Mouse (Mus musculus): Measurements from ENCODE around the gene Cd72.
A peak's percentile ranks its signal among the peaks of the same experiment; 100 is the strongest.
"Not testable (repeated sequence)": the region's sequence is repeated elsewhere in the genome, so short reads cannot be mapped to it uniquely, and the experiment has no call there.

Gene Cd72

DNA sequence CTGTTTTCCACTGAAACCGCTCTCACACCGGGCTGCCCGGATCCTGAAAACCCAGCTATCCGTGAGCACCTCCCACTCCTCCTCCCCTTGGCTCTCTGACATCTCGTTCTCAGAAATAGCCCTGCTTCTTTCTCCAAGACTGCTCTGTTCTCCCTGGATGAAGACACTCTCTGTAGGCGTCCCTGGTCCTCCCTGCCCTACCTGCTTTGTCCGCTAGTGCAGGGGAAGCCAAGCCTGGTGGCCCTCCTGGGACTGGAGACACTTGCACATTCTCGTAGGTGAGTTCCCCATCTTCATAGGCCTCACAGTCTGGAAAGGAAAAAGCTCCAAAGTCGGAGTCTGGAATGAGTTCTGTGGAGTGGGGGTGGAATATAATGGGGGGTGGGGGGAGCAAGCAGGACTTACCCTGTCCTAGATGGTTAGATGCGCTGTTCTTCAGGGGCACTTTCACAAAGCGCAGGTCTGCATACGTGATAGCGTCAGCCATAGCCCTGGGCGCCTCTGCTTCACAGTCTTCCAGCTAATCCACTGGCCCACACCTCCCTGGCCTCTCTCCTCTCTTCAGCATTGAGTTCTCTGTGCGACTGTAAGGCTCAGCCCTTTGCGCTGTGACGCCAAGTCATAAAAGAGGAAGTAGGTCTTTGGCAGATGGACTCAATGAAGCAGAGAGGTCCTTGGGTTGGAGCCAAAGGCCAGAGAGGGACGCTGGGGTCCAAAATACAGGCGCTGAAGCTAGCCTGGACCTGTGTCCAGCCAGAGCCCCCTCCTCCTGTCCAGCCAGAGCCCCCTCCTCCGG, at the start of gene Cd72:
TSS of gene Cd72 (minus strand) at position 588 of the 796 bp plus-strand sequence.
- peak in 1 of 2 experiments; percentile 31 for DNase-seq

DNA sequence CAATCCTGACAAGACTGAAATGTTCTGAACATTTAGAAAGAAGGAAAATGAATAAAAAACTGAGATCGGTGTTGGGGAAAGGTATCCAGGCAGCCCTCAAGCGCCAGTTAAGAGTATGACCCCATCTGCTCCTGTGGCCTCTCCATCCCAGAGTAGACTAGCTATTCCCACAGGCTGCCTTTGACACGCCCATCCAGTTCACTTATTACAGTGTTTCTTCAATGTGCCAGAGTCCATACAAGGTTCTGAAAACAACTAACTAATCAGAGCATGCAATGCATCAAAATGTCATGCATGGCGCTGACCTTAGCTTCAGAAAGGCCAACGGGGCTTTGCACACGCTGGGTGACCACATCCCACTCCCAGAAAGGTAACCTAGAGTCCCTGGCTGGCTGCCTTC, 49.1 kb upstream of the Cd72 start:
- no peak for DNase-seq

DNA sequence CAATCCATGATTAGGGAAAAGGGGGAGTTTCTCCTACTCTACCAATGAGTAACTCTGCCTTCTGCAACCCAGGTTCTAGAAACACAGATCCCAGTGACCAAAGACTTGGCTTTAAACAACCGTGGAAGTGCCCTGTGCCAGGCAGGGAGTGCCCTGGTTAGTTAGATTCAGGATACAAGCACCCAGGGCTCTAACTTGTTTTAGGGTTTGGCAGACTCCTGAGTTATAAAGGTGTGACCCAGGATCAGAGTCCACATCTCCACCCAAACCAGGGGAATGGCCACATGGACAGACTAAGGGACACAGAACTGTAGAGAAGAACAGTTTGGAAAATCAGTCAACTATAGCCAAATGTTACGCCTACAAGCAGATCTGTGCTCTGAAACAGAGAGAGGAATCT, 48.6 kb upstream of the Cd72 start:
- DNase-seq: no peak

DNA sequence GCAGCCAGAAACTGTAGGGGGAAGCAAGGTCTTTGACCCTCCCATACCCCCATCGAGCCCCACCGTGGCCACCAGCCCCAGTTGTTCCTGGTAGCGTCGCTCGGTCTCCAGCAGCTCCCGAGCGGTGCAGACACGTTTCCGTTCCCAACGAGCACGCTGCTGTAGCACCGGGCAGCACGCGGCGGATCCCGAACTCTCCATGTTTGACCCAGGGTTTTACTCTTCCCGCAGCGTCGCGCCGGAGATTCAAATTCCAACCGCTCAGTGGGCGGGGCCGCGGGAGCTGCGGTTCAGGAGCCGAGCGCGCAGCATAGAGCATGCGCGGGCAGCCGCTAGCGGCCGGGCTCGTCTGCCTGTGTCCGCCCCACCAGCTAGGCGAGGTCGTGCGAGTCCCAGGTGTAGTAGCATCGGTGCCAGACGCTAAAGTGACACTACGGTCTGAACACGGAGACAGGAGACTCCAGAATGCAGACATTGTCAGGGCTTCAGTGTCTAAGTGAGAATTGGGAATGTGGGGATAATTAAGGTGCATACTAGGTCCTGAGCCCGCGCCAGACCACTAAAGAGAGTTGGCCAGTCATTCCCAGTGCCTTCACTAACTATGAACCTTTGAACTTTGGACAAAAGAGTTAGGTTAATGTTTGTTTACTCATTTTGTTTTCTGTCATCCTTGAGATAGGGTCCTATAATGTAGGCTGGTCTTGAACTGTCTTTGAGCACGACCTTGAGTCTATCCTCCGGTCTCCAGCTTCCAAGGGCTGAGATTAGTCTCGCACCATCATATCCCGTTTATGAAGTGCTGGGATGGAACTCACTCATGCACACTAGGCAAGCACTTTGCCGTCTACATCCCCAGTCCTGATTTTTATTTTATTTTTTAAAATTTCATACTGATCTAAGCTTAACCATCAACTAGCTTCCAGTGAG, 45.2 kb upstream of the Cd72 start, which contains the start of gene Arhgef39:
TSS of gene Arhgef39 (minus strand) at position 289 of the 927 bp plus-strand sequence.
- peak; percentile 85 to 87 for DNase-seq

- peak; percentile 55 to 68 for DNase-seq
These were observed 44.6 kb upstream of the Cd72 start for GRCm38 (mm10) chr4:43498983-43499382.

DNA sequence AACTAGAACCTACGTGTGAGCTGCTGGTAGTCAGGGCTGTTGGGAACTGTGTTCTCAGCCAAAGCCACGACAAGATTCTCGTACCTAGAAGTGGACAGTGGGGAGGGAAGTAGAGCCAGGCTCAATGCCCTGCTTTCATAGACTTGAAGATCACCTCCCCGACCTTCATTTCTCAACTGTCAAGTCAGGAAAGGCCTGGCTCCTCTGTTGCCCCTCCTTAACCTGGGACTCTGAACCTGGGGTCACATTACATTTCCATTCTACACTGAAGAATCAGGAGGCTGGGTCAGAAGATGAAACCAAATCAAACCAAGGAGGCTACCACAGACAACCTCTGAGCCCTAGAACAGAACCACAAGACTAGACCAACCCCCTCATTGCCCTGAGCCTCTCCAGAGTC, 43.5 kb upstream of the Cd72 start:
- no peak for DNase-seq

- DNase-seq: no peak
These were observed 43.0 kb upstream of the Cd72 start for GRCm38 (mm10) chr4:43497405-43497804.

DNA sequence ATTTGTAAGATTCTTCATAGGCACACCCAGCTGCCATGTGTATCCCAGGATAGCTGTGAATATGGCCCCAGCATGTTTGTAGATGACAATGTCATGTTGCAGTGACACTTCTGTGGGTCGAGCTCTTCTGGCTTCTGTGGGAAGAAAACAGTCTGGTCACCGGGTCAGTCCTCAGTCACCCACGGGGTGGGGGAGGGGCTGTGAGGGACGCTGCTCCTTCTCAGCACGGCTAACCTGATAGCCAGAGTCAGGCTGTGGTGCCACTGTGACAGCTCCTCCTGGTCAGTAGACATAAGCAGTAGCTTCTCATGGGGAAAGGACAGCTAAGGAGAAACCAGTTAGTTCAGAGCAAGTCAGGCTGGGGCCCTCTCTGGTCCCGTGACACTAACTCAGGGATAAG, 42.2 kb upstream of the Cd72 start:
- no peak for DNase-seq

GRCm38 (mm10) chr4:43493846-43494240, 39.4 kb upstream of the Cd72 start:
- DNase-seq: peak in 1 of 2 experiments; percentile 42

- DNase-seq: peak; percentile 98 to 99
These were observed 38.9 kb upstream of the Cd72 start for GRCm38 (mm10) chr4:43493186-43493845.

- peak; percentile 89 to 96 for DNase-seq
These were observed 38.4 kb upstream of the Cd72 start, which contains the start of gene Ccdc107 for GRCm38 (mm10) chr4:43492821-43493185. Gene Ccdc107 (plus strand): TSS chr4:43492900.

DNA sequence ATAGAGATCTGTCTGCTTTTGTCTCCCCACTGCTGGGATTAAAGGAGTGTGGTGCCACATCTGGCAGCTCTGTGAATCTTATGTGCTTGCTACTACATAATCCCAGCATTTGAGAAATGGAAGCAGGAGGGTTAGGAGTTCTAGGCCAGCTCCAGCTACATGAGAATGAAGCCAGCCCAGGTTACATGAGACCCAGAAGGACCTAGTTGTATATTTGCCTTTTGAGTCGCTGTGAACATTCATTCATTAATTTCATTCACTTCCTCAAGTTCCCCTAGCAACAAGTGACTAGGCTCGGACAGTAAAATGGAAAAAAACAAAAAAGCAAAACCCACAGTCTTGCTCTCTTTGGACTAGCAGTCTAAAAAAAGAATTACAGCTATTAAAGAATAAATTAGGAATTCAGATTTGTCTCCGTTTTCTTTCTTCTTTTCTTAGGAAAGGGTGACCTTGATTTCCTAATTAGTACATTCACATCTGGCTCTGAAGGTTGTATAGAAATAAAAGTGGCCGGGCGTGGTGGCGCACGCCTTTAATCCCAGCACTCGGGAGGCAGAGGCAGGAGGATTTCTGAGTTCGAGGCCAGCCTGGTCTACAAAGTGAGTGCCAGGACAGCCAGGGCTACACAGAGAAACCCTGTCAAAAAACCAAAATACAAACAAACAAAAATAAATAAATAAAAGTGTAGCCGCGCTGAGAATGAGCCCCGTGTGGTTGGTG, 37.8 kb upstream of the Cd72 start:
- DNase-seq: no peak

DNA sequence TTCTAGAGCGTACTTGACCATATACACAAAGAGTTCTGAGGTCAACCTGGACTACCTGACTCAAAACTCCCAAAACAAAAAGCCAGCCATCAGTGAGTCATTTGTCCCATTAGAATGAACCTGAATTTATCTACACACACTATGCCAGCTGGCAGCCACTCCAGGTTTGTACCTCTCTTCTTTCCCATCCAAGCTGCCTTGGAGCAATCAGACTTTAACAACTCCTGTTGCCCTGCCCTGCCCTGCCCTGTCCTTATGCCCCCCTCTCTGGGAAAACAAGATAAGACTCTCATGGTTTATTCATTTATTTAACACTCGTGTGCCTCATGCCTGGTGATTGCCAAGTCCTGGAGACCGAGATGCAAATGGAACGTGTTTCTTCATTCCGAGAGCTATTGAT, 36.4 kb upstream of the Cd72 start:
- DNase-seq: no peak

GRCm38 (mm10) chr4:43489611-43490010, 35.2 kb upstream of the Cd72 start:
- no peak for DNase-seq

DNA sequence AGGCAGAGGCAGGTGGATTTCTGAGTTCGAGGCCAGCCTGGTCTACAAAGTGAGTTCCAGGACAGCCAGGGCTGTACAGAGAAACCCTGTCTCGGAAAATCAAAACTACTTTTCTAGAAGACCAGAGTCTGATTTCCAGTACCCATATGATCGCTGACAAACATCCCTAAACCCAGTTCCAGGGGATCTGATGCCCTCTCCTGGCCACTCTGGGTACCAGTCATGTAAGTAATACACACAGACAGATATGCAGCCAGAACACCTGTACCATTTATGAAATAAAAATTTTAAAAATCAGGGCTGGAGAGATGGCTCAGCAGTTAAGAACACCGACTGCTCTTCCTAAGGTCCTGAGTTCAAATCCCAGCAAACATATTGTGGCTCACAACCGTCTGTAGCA, 31.2 kb upstream of the Cd72 start:
- DNase-seq: not testable (repeated sequence)

- no peak for DNase-seq
These were observed 29.2 kb upstream of the Cd72 start, which contains the start of gene Sit1 for GRCm38 (mm10) chr4:43483535-43484091. Gene Sit1 (minus strand): TSS chr4:43483734.

DNA sequence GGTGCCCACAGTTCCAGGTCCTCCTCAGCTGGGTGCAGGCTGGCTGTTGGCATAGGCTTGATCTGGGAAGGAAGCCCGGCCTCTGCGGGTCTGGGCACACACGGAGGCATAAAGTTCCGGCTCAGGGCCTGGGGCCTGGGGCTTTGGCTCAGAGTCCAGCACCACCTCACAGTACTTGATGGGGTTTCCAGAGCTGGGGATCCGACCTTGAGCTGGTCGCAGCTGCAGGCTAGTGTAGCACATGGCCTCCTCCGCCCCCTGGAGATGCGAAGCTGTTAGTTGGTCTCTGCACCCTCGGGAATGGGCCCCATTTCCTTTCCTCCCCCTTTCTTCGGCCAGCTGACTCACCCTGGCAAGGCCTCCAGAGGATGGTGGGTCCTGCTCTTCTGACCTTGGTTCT, 28.2 kb upstream of the Cd72 start:
- peak; percentile 62 to 74 for DNase-seq

GRCm38 (mm10) chr4:43481894-43482456, 27.5 kb upstream of the Cd72 start:
- DNase-seq: no peak

GRCm38 (mm10) chr4:43480985-43481384, 26.6 kb upstream of the Cd72 start:
- no peak for DNase-seq

DNA sequence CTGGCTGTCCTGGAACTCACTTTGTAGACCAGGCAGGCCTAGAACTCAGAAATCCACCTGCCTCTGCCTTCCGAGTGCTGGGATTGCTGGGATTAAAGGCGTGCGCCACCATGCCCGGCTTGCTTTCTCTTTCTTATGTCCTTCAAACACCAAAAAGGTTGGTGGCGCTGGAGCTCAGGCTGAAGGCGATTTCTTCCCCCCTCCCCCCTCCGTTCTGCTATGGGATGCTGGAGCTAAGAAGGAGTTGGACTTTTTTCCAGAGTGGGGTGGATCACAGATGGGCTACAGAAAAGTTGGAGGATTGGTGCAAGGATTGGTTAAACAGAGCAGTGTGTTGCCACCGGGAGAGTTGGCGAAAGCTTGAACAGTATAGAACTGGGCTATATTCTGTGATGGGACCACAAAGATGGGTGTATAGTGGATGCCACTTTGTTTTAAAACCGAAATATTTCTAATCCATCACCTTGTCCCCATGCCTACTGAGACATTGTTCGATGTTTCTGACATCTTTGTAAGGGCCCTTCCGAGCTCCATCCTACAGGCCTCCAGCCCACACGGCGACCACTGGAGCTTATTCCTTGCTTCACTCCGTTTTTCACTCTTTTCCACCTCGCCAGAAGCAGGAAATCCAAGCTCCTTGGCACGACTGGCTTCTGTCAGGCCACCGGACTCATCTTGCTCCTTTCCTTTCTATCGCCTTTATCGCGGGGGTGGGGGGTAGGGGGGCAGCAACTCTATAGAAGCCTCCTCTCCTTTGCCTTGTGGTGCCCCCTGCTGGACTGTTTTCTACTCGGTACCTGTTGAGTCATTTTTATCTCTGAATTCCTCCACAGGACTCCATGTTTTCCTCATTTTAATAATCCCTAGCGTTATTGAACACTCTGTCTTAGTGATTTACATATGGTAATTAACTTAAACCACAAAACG, 24.7 kb upstream of the Cd72 start:
- peak; percentile 62 to 87 for DNase-seq

DNA sequence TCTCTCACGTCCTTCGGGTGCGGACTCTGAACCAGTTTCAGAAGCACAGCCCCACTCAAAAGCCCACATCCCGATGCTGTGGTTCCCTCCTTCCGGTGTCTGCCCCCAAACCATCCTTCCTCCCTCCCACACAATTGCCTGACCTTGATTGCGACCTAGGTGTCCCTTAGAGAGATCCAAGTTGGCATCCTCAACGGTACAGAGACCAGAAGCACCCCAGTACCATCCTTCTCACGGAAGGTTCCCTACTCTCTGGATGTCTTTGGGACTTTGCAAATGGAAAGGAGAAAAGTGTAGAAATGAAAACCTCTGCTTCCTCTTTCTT, 24.1 kb upstream of the Cd72 start:
- no peak for DNase-seq
